Mouse (Mus musculus) E14TG2a.4 (cell line): ENCODE data around the gene Tsfm.

Experiments
- CTCF ChIP-seq: conservative IDR thresholded peaks from 2 replicates; pipeline ENCODE4 v1.5.1; 2014; ENCODE audit warnings: low read length
- NANOG ChIP-seq: IDR thresholded peaks from 2 replicates; pipeline ENCODE4 v1.6.1; 2014; ENCODE audit warnings: borderline replicate concordance, low read length, mixed read lengths

DNA sequence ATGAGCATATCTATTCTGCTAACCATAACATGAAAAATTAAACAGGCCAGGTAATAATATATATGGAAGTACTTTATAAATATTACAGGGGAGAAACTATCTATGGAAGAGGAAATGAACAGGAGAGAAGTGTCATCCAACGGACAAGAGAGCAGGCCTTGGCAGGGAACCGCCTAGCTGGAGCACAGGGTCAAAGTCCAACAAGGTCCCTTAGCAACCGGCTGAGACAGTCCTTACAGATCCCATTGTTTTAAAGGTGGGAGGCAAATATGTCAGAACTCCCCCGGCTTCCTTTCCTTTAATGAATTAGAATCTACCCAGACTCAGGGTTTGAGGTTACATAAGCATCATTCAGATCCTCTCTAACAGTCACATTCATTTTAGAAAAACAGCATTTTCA is 53.6 kb downstream of the Tsfm start:
- no peak for TF ChIP-seq NANOG
- no peak for TF ChIP-seq CTCF
